Mouse (Mus musculus) embryonic facial prominence, embryonic 12.5 days (tissue): ENCODE measurements around the gene Sart1. TPM values are rescaled to one million over a fixed set of nuclear protein-coding genes. Genes with fewer than 3 reads are reported as not detected.
"Not testable (repeated sequence)": the region's sequence is repeated elsewhere in the genome, so short reads cannot be mapped to it uniquely, and the experiment has no call there.

Experiments used
- ATAC-seq: fragments of 200-750 bp; cut with Nextera tagmentation; 2 replicates; pipeline ENCODE4 v1.8.0; 2017; ENCODE audit not compliant: insufficient number of reproducible peaks, insufficient read depth, low FRiP score, low TSS enrichment
- H3K27ac ChIP-seq: fragments of 300-500 bp; sonication (generic); 2 replicates; pipeline ENCODE4 v1.5.1; 2016; ENCODE audit warnings: mild to moderate bottlenecking
- H3K27me3 ChIP-seq: fragments of 300-500 bp; sonication (generic); 2 replicates; pipeline ENCODE4 v1.6.1; 2016; ENCODE audit warnings: mild to moderate bottlenecking, moderate library complexity
- H3K36me3 ChIP-seq: fragments of 300-500 bp; sonication (generic); 2 replicates; pipeline ENCODE4 v1.6.1; 2016; ENCODE audit warnings: mild to moderate bottlenecking
- H3K4me1 ChIP-seq: fragments of 300-500 bp; sonication (generic); 2 replicates; pipeline ENCODE4 v1.6.1; 2016
- H3K4me2 ChIP-seq: fragments of 300-500 bp; sonication (generic); replicated peaks from 2 replicates; pipeline ENCODE4 v1.6.1; 2016; ENCODE audit warnings: mild to moderate bottlenecking, moderate library complexity
- H3K4me3 ChIP-seq: fragments of 300-500 bp; sonication (generic); 2 replicates; pipeline ENCODE4 v1.5.1; 2016; ENCODE audit warnings: mild to moderate bottlenecking
- H3K9ac ChIP-seq: fragments of 300-500 bp; sonication (generic); 2 replicates; pipeline ENCODE4 v1.6.1; 2016; ENCODE audit warnings: mild to moderate bottlenecking, moderate library complexity
- H3K9me3 ChIP-seq: fragments of 300-500 bp; sonication (generic); 2 replicates; pipeline ENCODE4 v1.6.1; 2016; ENCODE audit warnings: mild to moderate bottlenecking, moderate library complexity
- WGBS: fragments of 180-500 bp; shearing (Covaris S2); methylation state at CpG from one replicate; pipeline ENCODE4 v1.1.7; 2016; 5-methylcytosine and 5-hydroxymethylcytosine counted together
- polyA plus RNA-seq: library from polyadenylated mRNA; unstranded; fragments of >200 nt; fragmentation: Nextera tagmentation; extraction: Ambion mirVana; gene quantifications from 2 replicates; pipeline ENCODE4 v1.2.1, GENCODE M21; 2016

Gene Sart1
- polyA plus RNA-seq, 1 experiment from 2014 or later = 107 TPM

DNA sequence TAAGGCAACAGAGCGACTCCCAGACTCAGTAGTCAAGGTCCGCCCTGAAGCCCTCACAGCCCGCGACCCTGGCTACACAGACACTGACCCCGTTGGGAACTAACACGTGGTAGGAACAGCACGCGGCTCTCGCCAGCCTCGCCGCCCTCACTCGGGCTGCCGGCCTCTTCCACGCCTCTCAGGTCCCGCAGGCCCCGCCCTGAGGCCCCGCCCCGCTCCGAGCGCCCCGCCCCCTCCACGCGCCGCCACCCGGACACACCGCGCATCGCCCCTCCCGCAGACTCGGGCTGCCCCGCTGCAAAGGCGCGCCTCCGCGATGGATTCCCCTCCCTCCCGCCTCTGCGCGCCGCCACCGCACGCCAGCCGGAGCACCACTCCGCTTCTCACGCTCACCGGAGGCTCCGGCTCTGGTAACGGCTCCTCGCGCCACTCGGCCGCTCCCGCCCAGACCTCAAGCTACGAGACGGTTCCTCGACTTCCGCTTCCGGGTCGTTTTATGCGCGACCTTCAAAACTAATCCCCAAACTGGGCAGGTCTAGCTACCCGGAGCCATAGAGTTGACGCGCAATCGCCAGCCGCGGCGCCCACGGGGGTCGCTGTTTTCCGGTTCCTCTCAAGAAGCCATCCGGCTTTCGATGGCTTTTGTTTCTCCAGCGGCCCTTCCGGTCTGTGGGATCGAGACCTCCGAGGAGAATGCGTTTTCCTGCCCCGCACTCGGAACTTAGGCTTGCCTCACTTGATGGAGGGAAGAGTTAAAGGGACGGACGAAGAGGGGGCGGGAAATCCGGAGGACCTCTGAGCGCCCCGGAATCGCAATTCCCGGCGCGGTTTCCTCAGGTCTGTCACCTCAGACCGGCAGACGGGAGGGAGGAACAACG is 22.1 kb downstream of the Sart1 start, which contains the start of gene Eif1ad:
Gene Eif1ad (plus strand): TSS at position 567 of the 878 bp plus-strand sequence.
- H3K27ac ChIP-seq = peak within 1 kb of the TSS; percentile 97
- H3K4me2 ChIP-seq = peak within 1 kb of the TSS; percentile 88
- peaks cover 49% of the 10 kb centered on the region for H3K36me3 ChIP-seq
- H3K4me1 ChIP-seq = peaks cover 14% of the 10 kb centered on the region
- peak; percentile 90 for ATAC-seq
- peak within 1 kb of the TSS; percentile 89 for H3K9ac ChIP-seq
- WGBS = under 1% methylated on average over 82 of the region's 92 CpGs
- no peaks in the 10 kb centered on the region for H3K9me3 ChIP-seq
- H3K27me3 ChIP-seq = no peaks in the 10 kb centered on the region
- H3K4me3 ChIP-seq = peak within 1 kb of the TSS; percentile 99

DNA sequence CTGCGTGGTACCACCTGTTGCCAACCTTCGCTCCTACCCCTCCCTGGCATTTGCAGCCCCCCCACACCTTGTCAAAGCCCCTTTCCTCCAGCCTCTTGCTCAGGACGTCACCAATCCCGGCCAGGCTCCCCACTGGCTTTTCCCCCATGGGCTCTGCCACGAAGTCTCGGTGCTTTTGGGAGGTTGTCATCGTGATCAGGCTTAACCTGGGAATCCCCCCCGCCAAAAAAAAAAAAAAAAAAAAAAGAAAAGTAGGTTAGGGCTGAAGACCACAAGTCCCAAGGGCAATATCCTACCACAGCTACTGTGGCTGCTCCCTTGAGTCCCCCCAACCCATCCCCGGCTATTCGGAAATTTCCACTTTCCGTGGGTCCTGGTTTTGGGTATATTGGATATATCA is 22.8 kb downstream of the Sart1 start:
- WGBS = 19% methylated on average over 11 of the region's 11 CpGs
- ATAC-seq = no peak
- H3K4me2 ChIP-seq = peak overlapping the region; percentile 88
- no peaks in the 10 kb centered on the region for H3K27me3 ChIP-seq
- peak overlapping the region; percentile 89 for H3K9ac ChIP-seq
- peak overlapping the region; percentile 97 for H3K27ac ChIP-seq
- peaks cover 14% of the 10 kb centered on the region for H3K4me1 ChIP-seq
- H3K9me3 ChIP-seq = no peaks in the 10 kb centered on the region
- H3K36me3 ChIP-seq = peaks cover 46% of the 10 kb centered on the region
- H3K4me3 ChIP-seq = peak overlapping the region; percentile 99

DNA sequence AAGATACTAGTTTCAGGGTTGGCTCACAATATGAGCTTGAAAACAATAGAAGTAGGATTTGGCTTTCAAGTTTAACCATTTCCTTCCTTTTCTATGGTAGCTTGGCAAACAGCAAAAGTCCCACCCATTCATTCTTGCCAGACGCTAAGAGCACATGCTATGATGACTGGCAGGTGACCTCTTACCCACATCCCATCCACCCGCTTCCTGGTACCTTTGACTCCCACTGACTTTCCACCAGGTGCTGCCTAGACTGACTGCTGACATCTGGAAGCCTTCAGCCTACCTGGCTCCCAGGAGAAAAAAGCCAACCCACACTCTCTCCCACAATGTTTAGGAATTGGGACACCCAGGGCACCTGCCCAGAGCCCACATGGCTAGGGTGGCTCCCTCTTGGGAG is 24.4 kb downstream of the Sart1 start:
- Histone ChIP-seq H3K9me3 (no peaks in the 10 kb centered on the region), H3K27me3 (no peaks in the 10 kb centered on the region), H3K36me3 (peaks cover 31% of the 10 kb centered on the region), H3K4me2 (no peak overlapping the region), H3K4me1 (peaks cover 14% of the 10 kb centered on the region), H3K4me3 (no peak overlapping the region), H3K9ac (no peak overlapping the region), H3K27ac (no peak overlapping the region)
- WGBS = 90% methylated on average over 2 of the region's 2 CpGs
- ATAC-seq = no peak

DNA sequence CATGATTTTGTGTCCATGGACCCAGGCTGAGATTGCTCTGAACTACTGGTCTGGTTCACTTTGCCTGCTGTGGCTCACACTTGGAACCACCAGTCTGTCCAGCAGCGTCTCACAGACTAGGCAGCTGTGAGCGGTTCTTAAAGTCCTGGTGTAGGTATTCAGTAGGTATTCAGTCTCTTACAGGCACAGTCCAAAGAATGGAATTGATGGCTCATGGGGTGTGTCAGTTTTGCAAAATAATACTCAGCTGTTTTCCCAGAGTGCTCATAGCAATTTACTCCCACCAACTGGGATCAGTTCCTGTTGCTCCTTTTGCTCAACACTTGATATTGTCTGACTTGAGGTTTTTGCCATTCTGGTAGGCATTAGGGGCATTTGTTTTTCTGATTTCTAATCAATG is 26.3 kb downstream of the Sart1 start:
- Histone ChIP-seq H3K36me3 (peaks cover 21% of the 10 kb centered on the region), H3K4me3 (no peak overlapping the region), H3K4me1 (peaks cover 4% of the 10 kb centered on the region; the same call in 1 of the 2 replicates), H3K27me3 (no peaks in the 10 kb centered on the region), H3K4me2 (no peak overlapping the region), H3K27ac (no peak overlapping the region), H3K9me3 (no peaks in the 10 kb centered on the region), H3K9ac (no peak overlapping the region)
- WGBS = 84% methylated on average over 2 of the region's 2 CpGs
- no peak for ATAC-seq

DNA sequence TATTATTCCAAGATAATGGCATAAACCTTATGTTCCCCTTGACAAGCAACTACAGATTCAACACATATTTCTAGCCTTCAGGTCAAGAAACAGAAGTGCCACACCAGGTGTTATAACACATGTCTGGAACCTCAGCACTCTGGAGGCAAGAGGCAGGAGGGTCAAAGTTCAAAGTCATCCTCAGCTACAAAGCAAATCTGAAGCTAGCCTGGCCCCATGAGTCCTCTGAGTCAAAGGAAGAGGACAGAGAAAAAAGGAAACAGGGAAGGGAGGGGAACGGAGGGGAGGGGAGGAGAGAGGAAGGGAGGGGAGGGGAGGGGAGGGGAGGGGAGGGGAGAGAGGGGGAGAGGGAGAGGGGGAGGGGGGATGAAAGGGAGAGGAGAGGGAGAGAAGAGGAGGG is 32.4 kb downstream of the Sart1 start:
- Histone ChIP-seq H3K9me3 (no peaks in the 10 kb centered on the region), H3K4me1 (no peaks in the 10 kb centered on the region), H3K4me2 (no peak overlapping the region), H3K27ac (no peak overlapping the region), H3K4me3 (no peak overlapping the region), H3K27me3 (no peaks in the 10 kb centered on the region), H3K36me3 (no peaks in the 10 kb centered on the region), H3K9ac (no peak overlapping the region)
- ATAC-seq = no peak
- no CpG with 5 or more reads among the region's 1 CpGs for WGBS

DNA sequence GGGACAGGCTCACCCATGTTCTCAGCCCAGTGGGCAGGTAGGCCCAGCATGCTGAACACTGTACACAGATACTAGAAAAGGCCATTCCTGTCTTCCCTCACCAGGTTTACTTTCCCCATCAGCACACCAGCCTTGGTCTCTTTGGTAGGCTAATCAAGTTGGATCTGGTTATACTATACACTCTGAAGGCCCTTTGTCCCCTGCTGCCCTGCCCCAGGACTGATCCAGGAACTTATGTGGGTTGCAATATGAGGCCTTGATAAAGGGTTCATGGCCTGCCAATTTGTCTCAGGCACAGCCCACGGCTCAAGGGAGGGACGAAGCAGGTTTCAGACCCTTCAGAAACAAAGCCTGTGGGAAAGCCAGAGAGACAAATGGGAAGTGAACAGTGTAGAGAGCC is 34.9 kb downstream of the Sart1 start:
- WGBS = 75% methylated on average over 2 of the region's 2 CpGs
- Histone ChIP-seq H3K4me2 (no peak overlapping the region), H3K9me3 (no peaks in the 10 kb centered on the region), H3K27me3 (peaks cover 11% of the 10 kb centered on the region), H3K9ac (no peak overlapping the region), H3K4me3 (no peak overlapping the region), H3K36me3 (no peaks in the 10 kb centered on the region), H3K4me1 (0 out of 2 replicates have a peak, but pooled peaks cover 5% of the 10 kb centered on the region), H3K27ac (no peak overlapping the region)
- no peak for ATAC-seq

DNA sequence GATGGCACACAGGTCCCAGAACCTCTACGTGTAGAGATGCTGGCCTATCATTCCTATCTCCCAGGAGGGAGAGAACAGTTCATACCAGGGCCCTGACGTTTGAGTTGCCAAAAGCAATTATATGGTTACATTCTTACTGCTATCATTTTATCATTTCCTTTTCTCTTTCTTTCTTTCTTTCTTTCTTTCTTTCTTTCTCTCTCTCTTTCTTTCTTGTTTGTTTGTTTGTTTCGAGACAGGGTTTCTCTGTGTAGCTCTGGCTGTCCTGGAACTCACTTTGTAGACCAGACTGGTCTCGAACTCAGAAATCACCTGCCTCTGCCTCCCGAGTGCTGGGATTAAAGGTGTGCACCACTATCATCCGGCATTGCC is 39.0 kb downstream of the Sart1 start, which contains the start of gene Cst6:
Gene Cst6 (minus strand): TSS at position 73 of the 372 bp plus-strand sequence.
- not testable (repeated sequence) for H3K4me1 ChIP-seq, H3K9me3 ChIP-seq, ATAC-seq, H3K27ac ChIP-seq, H3K36me3 ChIP-seq
- WGBS = 62% methylated on average over 6 of the region's 6 CpGs
- Histone ChIP-seq H3K4me3 (peak within 1 kb of the TSS; percentile 35), H3K9ac (peak within 1 kb of the TSS; percentile 48), H3K4me2 (peak within 1 kb of the TSS; percentile 67), H3K27me3 (peaks cover 17% of the 10 kb centered on the region)

DNA sequence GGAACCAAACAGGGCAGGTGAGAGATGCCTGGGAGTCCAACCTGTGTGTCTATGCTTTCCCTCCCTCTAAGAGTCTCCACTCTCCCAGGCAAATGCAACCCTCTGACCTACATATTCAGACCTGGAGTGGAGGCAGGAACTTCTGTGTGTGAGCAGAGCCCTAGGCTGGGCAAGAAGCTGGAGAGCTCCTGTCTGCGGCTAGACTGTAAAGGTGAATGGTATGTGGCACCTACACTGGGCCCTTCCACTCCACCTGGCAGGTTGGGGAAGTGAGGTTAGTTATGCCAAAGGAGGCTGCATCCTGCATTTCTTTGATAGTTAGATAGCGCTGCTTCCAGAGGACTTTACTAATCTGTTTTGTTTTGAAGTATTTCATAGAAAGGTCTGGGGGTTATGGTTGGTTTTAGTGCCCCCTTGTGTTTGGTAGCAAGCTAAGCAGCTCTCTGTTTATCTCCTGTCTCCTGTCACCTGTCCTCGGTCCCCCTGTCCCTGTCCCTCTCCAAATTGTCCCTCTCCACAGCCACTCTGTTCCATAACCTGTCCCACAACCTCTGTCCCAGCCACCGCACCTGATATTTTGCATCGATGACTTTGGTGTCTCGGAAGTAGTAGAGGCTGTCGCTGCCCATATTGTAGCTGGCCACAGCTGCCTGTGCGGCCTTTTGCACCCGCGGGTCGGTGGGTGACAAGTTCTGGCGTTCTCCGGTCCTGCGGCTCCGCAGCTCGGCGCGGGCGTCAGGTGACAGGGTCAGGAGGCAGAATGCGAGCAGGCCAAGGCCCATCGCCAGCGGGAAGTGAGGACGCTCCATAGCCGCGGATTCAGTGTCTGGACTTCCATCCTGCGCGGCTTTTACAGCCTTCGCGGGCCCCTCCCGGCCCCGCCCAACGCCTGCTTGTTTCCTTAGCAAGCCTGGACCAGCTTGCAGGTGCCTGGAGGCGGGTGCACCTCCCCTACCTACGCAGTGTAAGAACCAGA is 39.7 kb downstream of the Sart1 start:
- ATAC-seq = peak; percentile 30; the same call in 1 of the 2 replicates
- 4% methylated on average over 34 of the region's 34 CpGs for WGBS
- Histone ChIP-seq H3K27me3 (peaks cover 17% of the 10 kb centered on the region), H3K36me3 (no peaks in the 10 kb centered on the region), H3K27ac (no peak overlapping the region), H3K4me3 (peak overlapping the region; percentile 35), H3K9me3 (no peaks in the 10 kb centered on the region), H3K9ac (peak overlapping the region; percentile 48), H3K4me1 (0 out of 2 replicates have a peak, but pooled peaks cover 5% of the 10 kb centered on the region), H3K4me2 (peak overlapping the region; percentile 67)

DNA sequence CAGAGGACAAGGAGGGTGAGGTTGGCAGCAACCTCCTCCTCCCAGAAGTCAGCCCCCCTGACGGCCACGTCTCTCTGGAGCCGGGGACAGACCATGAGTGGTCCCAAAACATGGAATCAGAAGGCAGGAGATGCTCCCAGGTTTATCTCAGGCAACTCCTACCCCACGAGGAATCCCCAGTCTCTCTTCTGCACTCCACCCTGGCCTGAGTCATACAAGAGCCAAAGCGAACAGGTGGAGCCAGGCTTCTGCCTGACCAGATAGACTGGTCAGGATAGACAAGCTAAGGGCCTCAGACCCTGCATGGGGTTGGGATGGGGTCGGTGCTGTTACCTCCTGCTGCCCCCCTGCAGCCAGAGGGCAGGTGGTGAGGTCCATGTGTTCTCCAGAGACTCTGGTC is 40.4 kb downstream of the Sart1 start:
- Histone ChIP-seq H3K4me3 (no peak overlapping the region), H3K27me3 (peaks cover 17% of the 10 kb centered on the region), H3K36me3 (no peaks in the 10 kb centered on the region), H3K4me2 (no peak overlapping the region), H3K9ac (no peak overlapping the region), H3K4me1 (0 out of 2 replicates have a peak, but pooled peaks cover 5% of the 10 kb centered on the region), H3K9me3 (no peaks in the 10 kb centered on the region), H3K27ac (no peak overlapping the region)
- ATAC-seq = no peak
- 76% methylated on average over 6 of the region's 6 CpGs for WGBS

DNA sequence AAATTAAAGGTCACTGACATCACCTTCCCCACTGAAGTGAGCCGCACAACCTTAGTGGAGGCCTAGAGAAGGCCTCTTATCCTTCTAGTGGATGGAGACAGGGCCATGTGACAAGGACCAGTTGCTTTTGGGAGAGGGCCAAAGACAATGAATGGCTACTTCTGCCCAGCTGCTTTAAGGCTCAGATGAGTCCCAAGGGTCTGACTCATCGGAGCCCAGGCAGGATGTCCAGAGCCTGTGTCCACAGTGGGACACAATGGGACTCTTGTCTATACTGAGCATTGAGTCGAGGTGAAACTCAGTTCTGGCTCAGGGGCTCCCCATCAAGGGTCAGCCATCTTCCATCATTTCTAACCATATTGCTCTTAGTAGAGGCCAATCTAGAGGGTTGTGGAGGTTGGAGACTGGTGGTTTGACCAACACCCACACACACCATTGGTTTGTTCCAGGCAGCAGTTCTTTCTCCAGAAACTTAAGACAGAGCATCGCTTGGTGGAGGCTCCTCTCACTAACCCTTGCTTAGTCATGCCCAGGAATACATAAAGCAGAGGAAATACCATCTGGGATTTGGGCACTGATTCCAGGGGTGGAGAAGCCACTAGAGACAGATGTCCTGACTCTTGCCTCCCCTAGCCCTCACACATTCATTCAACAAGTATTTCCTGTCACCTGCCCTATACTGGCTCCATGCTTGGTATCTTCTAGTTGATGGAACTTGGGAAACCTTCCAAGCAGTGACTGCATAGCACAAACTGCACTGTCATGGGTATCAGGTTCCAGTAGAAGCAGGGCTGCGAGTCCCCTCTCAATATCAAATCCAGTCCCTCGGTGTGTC is 43.0 kb downstream of the Sart1 start:
- Histone ChIP-seq H3K27ac (no peak overlapping the region), H3K9me3 (no peaks in the 10 kb centered on the region), H3K36me3 (no peaks in the 10 kb centered on the region), H3K27me3 (peaks cover 17% of the 10 kb centered on the region), H3K4me2 (no peak overlapping the region), H3K4me1 (0 out of 2 replicates have a peak, but pooled peaks cover 5% of the 10 kb centered on the region), H3K9ac (no peak overlapping the region), H3K4me3 (no peak overlapping the region)
- WGBS = 61% methylated on average over 6 of the region's 6 CpGs
- no peak for ATAC-seq

DNA sequence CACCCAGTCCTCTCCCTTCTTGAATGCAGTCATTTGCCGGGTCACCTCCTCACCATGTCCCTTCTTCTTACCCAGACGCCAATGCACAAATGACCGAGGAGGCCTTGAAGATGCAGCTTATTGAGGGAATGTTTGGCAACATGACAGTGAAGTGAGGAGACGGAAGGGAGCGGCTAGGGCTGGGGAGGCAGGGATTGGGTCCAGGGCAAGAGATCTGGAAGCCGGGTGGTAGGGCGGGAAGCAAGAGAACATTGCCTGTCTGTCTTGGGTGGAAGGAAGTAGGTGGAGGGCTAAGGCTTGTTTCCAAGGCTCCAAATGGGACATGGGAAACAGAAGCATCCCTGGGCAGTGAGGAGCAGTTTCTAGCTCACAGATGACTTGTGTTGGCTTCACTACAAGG is 47.1 kb downstream of the Sart1 start:
- H3K36me3 ChIP-seq = no peaks in the 10 kb centered on the region
- H3K27me3 ChIP-seq = no peaks in the 10 kb centered on the region
- no peaks in the 10 kb centered on the region for H3K9me3 ChIP-seq
- no peak overlapping the region for H3K4me2 ChIP-seq
- H3K4me1 ChIP-seq = no peaks in the 10 kb centered on the region
- no peak overlapping the region for H3K4me3 ChIP-seq
- WGBS = 87% methylated on average over 7 of the region's 7 CpGs
- H3K27ac ChIP-seq = no peak overlapping the region
- ATAC-seq = no peak
- no peak overlapping the region for H3K9ac ChIP-seq
